Mouse (Mus musculus) limb, embryonic 13.5 days (tissue): ENCODE results near the gene Gm17660. TPM values are rescaled to one million over a fixed set of nuclear protein-coding genes. Genes with fewer than 3 reads are reported as not detected.

ENCODE experiments used
- ATAC-seq: fragments of 200-750 bp; cut with Nextera tagmentation; 2 replicates; pipeline ENCODE4 v1.8.0; 2017; ENCODE audit warnings: low read depth, moderate number of reproducible peaks, moderate TSS enrichment; ENCODE audit not compliant: low FRiP score
- H3K27ac ChIP-seq: fragments of 300-500 bp; sonication (generic); 2 replicates; pipeline ENCODE4 v1.5.1; 2015; ENCODE audit warnings: inconsistent platforms, mild to moderate bottlenecking, moderate library complexity
- H3K27me3 ChIP-seq: fragments of 300-500 bp; sonication (generic); 2 replicates; pipeline ENCODE4 v1.6.1; 2015; ENCODE audit warnings: mild to moderate bottlenecking, inconsistent platforms
- H3K36me3 ChIP-seq: fragments of 300-500 bp; sonication (generic); 2 replicates; pipeline ENCODE4 v1.6.1; 2015; ENCODE audit warnings: inconsistent platforms, mild to moderate bottlenecking, moderate library complexity
- H3K4me1 ChIP-seq: fragments of 300-500 bp; sonication (generic); 2 replicates; pipeline ENCODE4 v1.6.1; 2015; ENCODE audit warnings: inconsistent platforms
- H3K4me2 ChIP-seq: fragments of 300-500 bp; sonication (generic); replicated peaks from 2 replicates; pipeline ENCODE4 v1.6.1; 2015; ENCODE audit warnings: inconsistent platforms, mild to moderate bottlenecking, moderate library complexity
- H3K4me3 ChIP-seq: fragments of 300-500 bp; sonication (generic); 2 replicates; pipeline ENCODE4 v1.5.1; 2015; ENCODE audit warnings: moderate library complexity, mild to moderate bottlenecking, inconsistent platforms
- H3K9ac ChIP-seq: fragments of 300-500 bp; sonication (generic); 2 replicates; pipeline ENCODE4 v1.6.1; 2015; ENCODE audit warnings: mild to moderate bottlenecking, inconsistent platforms
- H3K9me3 ChIP-seq: fragments of 300-500 bp; sonication (generic); 2 replicates; pipeline ENCODE4 v1.6.1; 2016; ENCODE audit warnings: inconsistent platforms
- WGBS: fragments of 180-500 bp; shearing (Covaris S2); methylation state at CpG from one replicate; pipeline ENCODE4 v1.1.7; 2015; 5-methylcytosine and 5-hydroxymethylcytosine counted together
- polyA plus RNA-seq: library from polyadenylated mRNA; unstranded; fragments of >200 nt; fragmentation: Nextera tagmentation; extraction: Ambion mirVana; gene quantifications from 2 replicates; pipeline ENCODE4 v1.2.1, GENCODE M21; 2015

Gene Gm17660
- polyA plus RNA-seq, 1 experiment from 2014 or later = not detected

- peak overlapping the region; percentile 26; the same call in 1 of the 2 replicates for H3K4me3 ChIP-seq
- H3K9ac ChIP-seq = peak overlapping the region; percentile 14; the same call in 1 of the 2 replicates
- peaks cover 56% of the 10 kb centered on the region for H3K4me1 ChIP-seq
- WGBS = 35% methylated on average over 11 of the region's 11 CpGs
- peaks cover 3% of the 10 kb centered on the region; the same call in 1 of the 2 replicates for H3K27me3 ChIP-seq
- peak overlapping the region; percentile 58 for H3K4me2 ChIP-seq
- peak overlapping the region; percentile 52; the same call in 1 of the 2 replicates for H3K27ac ChIP-seq
- H3K36me3 ChIP-seq = no peaks in the 10 kb centered on the region
- peak; percentile 45; the same call in 1 of the 2 replicates for ATAC-seq
- no peaks in the 10 kb centered on the region for H3K9me3 ChIP-seq
These were observed 30.9 kb upstream of the Gm17660 start for GRCm38 (mm10) chr5:104108127-104108875.

- Histone ChIP-seq H3K4me2 (no peak overlapping the region), H3K9ac (no peak overlapping the region), H3K27me3 (0 out of 2 replicates have a peak, but pooled peaks cover 3% of the 10 kb centered on the region), H3K9me3 (no peaks in the 10 kb centered on the region), H3K36me3 (no peaks in the 10 kb centered on the region), H3K4me1 (peaks cover 33% of the 10 kb centered on the region), H3K4me3 (no peak overlapping the region), H3K27ac (no peak overlapping the region)
- no peak for ATAC-seq
- WGBS = 63% methylated on average over 2 of the region's 2 CpGs
These were observed 26.7 kb upstream of the Gm17660 start for GRCm38 (mm10) chr5:104104111-104104510.

GRCm38 (mm10) chr5:104103171-104103570 is 25.8 kb upstream of the Gm17660 start:
- no peak overlapping the region for H3K27ac ChIP-seq
- H3K4me2 ChIP-seq = no peak overlapping the region
- H3K4me3 ChIP-seq = no peak overlapping the region
- no peak overlapping the region for H3K9ac ChIP-seq
- H3K9me3 ChIP-seq = no peaks in the 10 kb centered on the region
- 0 out of 2 replicates have a peak, but pooled peaks cover 3% of the 10 kb centered on the region for H3K27me3 ChIP-seq
- ATAC-seq = no peak
- H3K4me1 ChIP-seq = peaks cover 24% of the 10 kb centered on the region
- no peaks in the 10 kb centered on the region for H3K36me3 ChIP-seq
- 66% methylated on average over 4 of the region's 4 CpGs for WGBS

DNA sequence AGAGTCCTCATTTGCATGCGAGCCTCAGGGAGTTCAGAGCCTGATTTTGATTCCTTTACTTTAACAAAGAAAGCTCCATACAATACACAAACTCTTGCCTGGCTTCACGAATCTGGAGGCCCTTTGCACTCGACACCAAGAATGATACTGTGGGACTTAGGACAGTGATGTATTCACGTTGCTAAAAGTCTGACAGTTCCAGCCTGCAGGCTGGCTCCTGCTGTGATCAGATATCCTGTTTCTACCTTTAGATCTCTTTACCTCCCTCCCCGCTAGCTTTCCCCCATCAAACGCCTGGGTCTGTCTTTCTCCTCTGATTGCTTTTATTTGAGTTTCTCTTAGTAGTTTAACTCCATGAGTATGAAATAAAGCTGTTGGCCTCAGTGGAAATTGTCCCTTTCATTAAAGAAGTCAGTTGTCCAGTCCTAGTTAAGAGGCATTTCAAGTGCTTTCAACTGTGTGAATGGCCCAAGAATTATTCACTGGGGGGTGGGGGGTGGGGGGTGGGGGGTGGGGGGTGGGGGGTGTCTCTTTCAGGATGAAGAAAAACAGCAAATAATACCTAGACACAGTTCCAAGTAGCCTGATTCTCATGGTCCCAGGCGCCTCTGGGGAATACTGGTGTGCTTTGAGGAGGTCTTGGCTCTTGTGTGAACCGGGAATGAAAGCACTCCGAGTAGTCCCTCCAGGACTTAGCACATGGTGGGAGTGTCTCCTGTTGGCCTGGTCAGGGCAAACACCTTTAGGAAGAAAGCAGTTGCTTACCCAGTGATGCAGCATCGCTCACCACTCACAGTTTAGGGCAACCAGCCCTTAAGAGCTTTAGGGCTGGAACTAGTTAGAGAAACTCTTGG is 24.5 kb upstream of the Gm17660 start:
- Histone ChIP-seq H3K4me1 (peaks cover 15% of the 10 kb centered on the region), H3K36me3 (no peaks in the 10 kb centered on the region), H3K4me3 (no peak overlapping the region), H3K27ac (no peak overlapping the region), H3K9ac (no peak overlapping the region), H3K4me2 (no peak overlapping the region), H3K9me3 (no peaks in the 10 kb centered on the region), H3K27me3 (0 out of 2 replicates have a peak, but pooled peaks cover 3% of the 10 kb centered on the region)
- no peak for ATAC-seq
- 22% methylated on average over 10 of the region's 10 CpGs for WGBS

DNA sequence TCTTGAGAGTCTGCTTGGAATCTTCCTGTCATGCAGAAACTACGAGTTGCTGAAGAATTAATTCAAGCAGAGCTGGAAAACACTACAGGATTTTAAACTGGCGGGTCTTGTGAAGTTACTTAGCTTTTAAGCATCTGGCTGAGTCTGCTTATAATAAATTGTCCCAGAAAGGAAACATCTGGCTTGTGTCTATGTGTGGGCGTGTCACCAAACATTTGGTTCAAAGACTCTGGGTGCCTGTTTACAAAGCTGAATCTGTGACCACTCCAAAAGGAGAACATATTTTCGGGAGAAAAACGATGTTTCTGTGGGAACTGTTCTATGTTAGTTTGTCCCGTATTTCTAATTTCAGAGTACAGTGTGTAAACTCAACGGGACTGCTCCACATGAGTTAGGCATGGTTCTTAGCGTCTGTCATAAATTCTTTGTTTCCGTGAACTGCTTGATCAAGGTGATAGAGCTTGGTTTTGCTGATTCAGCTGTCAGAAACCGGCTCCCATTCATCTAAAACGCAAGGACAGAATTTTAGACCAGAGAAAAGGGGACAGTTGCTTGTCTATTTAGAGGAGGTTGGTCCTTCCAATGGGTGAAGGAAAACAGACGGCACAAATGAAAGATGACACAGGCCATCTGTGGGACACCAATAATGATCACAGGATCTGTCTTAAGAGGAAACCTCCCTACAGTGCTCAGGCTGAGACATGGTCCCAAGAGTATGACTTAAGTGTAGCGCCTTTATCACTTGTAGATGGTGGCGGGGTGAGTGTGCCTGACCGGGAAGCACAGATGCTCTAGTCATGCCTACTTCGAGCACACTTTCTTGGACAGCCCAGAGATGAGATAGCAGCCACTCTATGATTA is 18.9 kb upstream of the Gm17660 start:
- Histone ChIP-seq H3K4me1 (peaks cover 15% of the 10 kb centered on the region), H3K9me3 (no peaks in the 10 kb centered on the region), H3K4me3 (no peak overlapping the region), H3K36me3 (no peaks in the 10 kb centered on the region), H3K9ac (0 out of 2 replicates have a peak overlapping the region, but pooled peaks have one; percentile 20), H3K27ac (no peak overlapping the region), H3K4me2 (peak overlapping the region; percentile 37), H3K27me3 (no peaks in the 10 kb centered on the region)
- 38% methylated on average over 16 of the region's 16 CpGs for WGBS
- ATAC-seq = peak; percentile 28; the same call in 1 of the 2 replicates

- Histone ChIP-seq H3K27ac (no peak overlapping the region), H3K4me3 (no peak overlapping the region), H3K4me1 (peaks cover 15% of the 10 kb centered on the region), H3K36me3 (no peaks in the 10 kb centered on the region), H3K9me3 (no peaks in the 10 kb centered on the region), H3K4me2 (peak overlapping the region; percentile 37), H3K9ac (0 out of 2 replicates have a peak overlapping the region, but pooled peaks have one; percentile 20), H3K27me3 (no peaks in the 10 kb centered on the region)
- no peak for ATAC-seq
- WGBS = 63% methylated on average over 11 of the region's 11 CpGs
These were observed 18.1 kb upstream of the Gm17660 start for GRCm38 (mm10) chr5:104095416-104096077.

- H3K4me3 ChIP-seq = no peak overlapping the region
- ATAC-seq = no peak
- H3K9me3 ChIP-seq = no peaks in the 10 kb centered on the region
- no peak overlapping the region for H3K9ac ChIP-seq
- 74% methylated on average over 2 of the region's 2 CpGs for WGBS
- H3K36me3 ChIP-seq = no peaks in the 10 kb centered on the region
- 0 out of 2 replicates have a peak, but pooled peaks cover 4% of the 10 kb centered on the region for H3K4me1 ChIP-seq
- H3K27ac ChIP-seq = no peak overlapping the region
- H3K27me3 ChIP-seq = no peaks in the 10 kb centered on the region
- no peak overlapping the region for H3K4me2 ChIP-seq
These were observed 12.3 kb upstream of the Gm17660 start for GRCm38 (mm10) chr5:104089751-104090150.

DNA sequence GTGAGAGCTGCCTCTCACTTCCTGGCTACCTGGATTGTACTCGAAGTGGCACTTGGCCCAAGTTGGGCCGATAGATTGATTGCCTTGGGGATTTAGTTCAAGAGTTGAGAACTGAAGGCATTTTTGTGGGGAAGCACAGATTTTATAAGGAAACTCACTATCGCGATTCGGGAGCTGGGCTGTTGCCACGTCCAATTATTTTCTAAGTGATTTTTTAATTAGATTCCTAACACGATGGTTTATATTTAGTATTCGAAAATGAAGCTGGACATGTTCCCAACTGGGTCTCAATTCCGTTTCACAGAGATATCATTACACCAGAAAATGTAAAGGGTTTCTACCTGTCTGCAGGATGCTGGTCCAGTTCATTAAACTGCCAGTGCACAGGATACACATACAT is 8.0 kb upstream of the Gm17660 start:
- Histone ChIP-seq H3K4me2 (no peak overlapping the region), H3K9ac (no peak overlapping the region), H3K9me3 (no peaks in the 10 kb centered on the region), H3K4me3 (no peak overlapping the region), H3K36me3 (no peaks in the 10 kb centered on the region), H3K4me1 (0 out of 2 replicates have a peak, but pooled peaks cover 3% of the 10 kb centered on the region), H3K27ac (no peak overlapping the region), H3K27me3 (no peaks in the 10 kb centered on the region)
- 73% methylated on average over 9 of the region's 9 CpGs for WGBS
- ATAC-seq = no peak

DNA sequence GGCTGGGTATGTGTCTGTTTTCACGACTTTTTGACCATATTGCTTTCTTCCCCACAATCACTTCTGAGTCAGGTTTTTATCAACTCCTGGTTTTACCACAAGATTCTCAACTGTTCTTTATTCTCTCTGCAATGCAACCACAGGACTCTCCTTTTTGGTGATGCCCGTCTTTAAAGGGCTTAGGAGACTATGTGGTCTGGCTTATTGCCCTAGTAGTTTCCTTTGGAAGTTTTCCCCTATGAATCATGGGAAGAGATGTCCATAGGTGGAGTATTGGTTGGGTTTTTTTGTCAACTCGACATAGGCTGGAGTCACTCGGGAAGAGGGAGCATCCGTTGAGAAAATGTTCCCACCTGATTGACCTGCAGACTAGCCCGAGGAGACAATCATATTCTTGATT is 3.3 kb upstream of the Gm17660 start:
- Histone ChIP-seq H3K4me3 (no peak overlapping the region), H3K9ac (no peak overlapping the region), H3K9me3 (no peaks in the 10 kb centered on the region), H3K4me2 (no peak overlapping the region), H3K27ac (no peak overlapping the region), H3K4me1 (peaks cover 11% of the 10 kb centered on the region), H3K36me3 (no peaks in the 10 kb centered on the region), H3K27me3 (no peaks in the 10 kb centered on the region; the same call in 1 of the 2 replicates)
- 89% methylated on average over 6 of the region's 6 CpGs for WGBS
- ATAC-seq = no peak

- H3K27me3 ChIP-seq = peaks cover 5% of the 10 kb centered on the region; the same call in 1 of the 2 replicates
- WGBS = 21% methylated on average over 10 of the region's 10 CpGs
- no peak overlapping the region for H3K27ac ChIP-seq
- peak overlapping the region; percentile 23; the same call in 1 of the 2 replicates for H3K4me2 ChIP-seq
- no peaks in the 10 kb centered on the region for H3K9me3 ChIP-seq
- H3K36me3 ChIP-seq = no peaks in the 10 kb centered on the region
- ATAC-seq = no peak
- peaks cover 18% of the 10 kb centered on the region for H3K4me1 ChIP-seq
- no peak overlapping the region for H3K9ac ChIP-seq
- no peak overlapping the region for H3K4me3 ChIP-seq
These were observed 1.0 kb downstream of the Gm17660 start for GRCm38 (mm10) chr5:104076361-104076760.

DNA sequence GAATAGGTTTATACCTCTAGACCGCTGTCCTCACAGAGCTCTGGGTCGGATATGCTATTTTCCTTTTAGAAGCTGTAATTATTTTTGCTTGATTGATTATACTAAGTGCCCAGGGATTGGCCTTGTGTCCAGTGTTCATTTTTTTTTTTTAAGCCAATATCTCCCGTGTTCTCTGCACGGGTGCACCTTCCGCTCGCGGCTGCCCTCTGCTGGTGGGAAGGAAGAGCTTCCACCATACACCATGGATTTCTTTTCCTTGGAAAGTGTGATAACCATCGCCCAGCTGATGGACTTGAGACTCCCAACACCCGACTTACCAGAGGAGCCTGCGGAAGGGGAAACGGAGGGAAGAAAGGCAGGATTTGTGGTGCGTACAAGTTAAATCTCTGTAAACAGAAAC is 3.0 kb downstream of the Gm17660 start:
- H3K36me3 ChIP-seq = no peaks in the 10 kb centered on the region
- ATAC-seq = no peak
- H3K9ac ChIP-seq = no peak overlapping the region
- H3K4me1 ChIP-seq = peaks cover 18% of the 10 kb centered on the region
- no peak overlapping the region for H3K4me3 ChIP-seq
- H3K27ac ChIP-seq = no peak overlapping the region
- H3K27me3 ChIP-seq = peaks cover 5% of the 10 kb centered on the region; the same call in 1 of the 2 replicates
- H3K9me3 ChIP-seq = no peaks in the 10 kb centered on the region
- no peak overlapping the region; the same call in 1 of the 2 replicates for H3K4me2 ChIP-seq
- 34% methylated on average over 12 of the region's 12 CpGs for WGBS
